Mouse (Mus musculus): ENCODE measurements around the gene Olfr393.

Gene Olfr393

GRCm38 (mm10) chr11:73851354-73851753 lies at the start of gene Olfr393:
Gene Olfr393, minus strand, starts transcription at chr11:73851454.
- no peak for DNase-seq (ENCODE audit: low read depth, low spot score)

- no peak for DNase-seq (ENCODE audit: low read depth, low spot score)
Observed at GRCm38 (mm10) chr11:73890671-73891070, 39.4 kb upstream of the Olfr393 start, which contains the start of gene Olfr394. Gene Olfr394, minus strand, starts transcription at chr11:73890771.

DNA sequence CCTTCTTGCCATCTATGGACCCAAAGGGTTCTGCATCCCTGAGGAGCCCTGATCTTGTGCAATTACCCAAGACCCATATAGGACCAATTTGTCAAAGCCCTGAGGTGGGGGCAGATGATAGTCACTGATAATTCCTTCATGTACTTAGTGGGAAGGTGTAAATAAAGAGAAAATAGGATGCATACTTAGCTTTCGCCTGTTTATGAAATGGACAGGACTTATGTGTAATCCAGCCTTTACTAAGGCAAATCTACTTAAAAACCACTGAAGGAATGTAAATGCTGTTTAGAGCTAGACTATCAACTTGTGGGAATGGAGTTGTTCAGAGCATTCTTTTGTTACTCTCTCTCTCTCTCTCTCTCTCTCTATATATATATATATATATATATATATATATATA lies 34.3 kb downstream of the Olfr393 start, which contains the start of gene Olfr392:
TSS of gene Olfr392 (minus strand) at position 101 of the 400 bp plus-strand sequence.
- DNase-seq (ENCODE audit: low read depth, low spot score) = no peak

DNA sequence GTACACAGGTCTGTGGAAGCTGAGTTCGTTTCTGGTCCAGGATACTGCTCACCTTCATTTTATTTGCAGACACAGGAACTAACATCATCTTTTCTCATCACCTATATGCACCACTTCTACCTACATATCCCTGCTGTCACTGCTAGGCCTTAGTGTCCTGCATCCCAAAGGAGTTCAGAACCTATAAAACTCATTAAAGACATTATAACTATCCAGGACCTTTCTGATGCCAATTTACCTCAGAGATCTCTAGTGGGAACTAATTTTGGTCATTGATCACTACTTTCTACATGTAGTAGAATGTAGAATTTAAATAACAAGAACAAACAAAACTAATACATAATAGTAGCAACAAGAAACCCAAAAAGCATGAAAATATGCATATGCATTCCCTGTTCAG lies 48.3 kb downstream of the Olfr393 start, which contains the start of gene Olfr391-ps:
TSS of gene Olfr391-ps (minus strand) at position 101 of the 400 bp plus-strand sequence.
- DNase-seq (ENCODE audit: low read depth, low spot score) = no peak

All from ZHBTc4 (cell line).